Mouse (Mus musculus) midbrain, postnatal 0 days (tissue): ENCODE measurements at regions not wholly inside any gene's neighbourhood (a gene's known extent, or its start where the extent isn't known, plus 50 kb on each side); places are given as distances from the start of the nearest gene placed in this dataset.

Source experiments
- ATAC-seq: fragments of 200-750 bp; cut with Nextera tagmentation; 2 replicates; pipeline ENCODE4 v1.8.0; 2017; ENCODE audit warnings: moderate number of reproducible peaks, mild to moderate bottlenecking, moderate TSS enrichment, moderate library complexity; ENCODE audit not compliant: low FRiP score
- DNase-seq: peaks from one replicate; pipeline ENCODE4 v3.0.0-alpha.2; 2015; ENCODE audit warnings: low spot score
- H3K27ac ChIP-seq: fragments of 300-500 bp; sonication (generic); 2 replicates; pipeline ENCODE4 v1.5.1; 2014; ENCODE audit warnings: low read depth, mild to moderate bottlenecking, low read length, mixed read lengths
- H3K27me3 ChIP-seq: fragments of 300-500 bp; sonication (generic); 2 replicates; pipeline ENCODE4 v1.6.1; 2014; ENCODE audit warnings: low read length, control low read depth, mixed read lengths; ENCODE audit not compliant: insufficient read depth
- H3K36me3 ChIP-seq: fragments of 300-500 bp; sonication (generic); 2 replicates; pipeline ENCODE4 v1.6.1; 2014; ENCODE audit warnings: low read length, control low read depth, mixed read lengths; ENCODE audit not compliant: insufficient read depth
- H3K4me1 ChIP-seq: fragments of 300-500 bp; sonication (generic); 2 replicates; pipeline ENCODE4 v1.6.1; 2014; ENCODE audit warnings: mild to moderate bottlenecking, control low read depth, antibody characterized with exemption, low read length, mixed read lengths; ENCODE audit not compliant: insufficient read depth
- H3K4me2 ChIP-seq: fragments of 300-500 bp; sonication (generic); 2 replicates; pipeline ENCODE4 v1.6.1; 2014; ENCODE audit warnings: low read depth, mild to moderate bottlenecking, low read length, mixed read lengths; ENCODE audit not compliant: poor library complexity, severe bottlenecking
- H3K4me3 ChIP-seq: fragments of 300-500 bp; sonication (generic); 2 replicates; pipeline ENCODE4 v1.5.1; 2014; ENCODE audit warnings: low read depth, mild to moderate bottlenecking, low read length, moderate library complexity
- H3K9ac ChIP-seq: fragments of 300-500 bp; sonication (generic); replicated peaks from 2 replicates; pipeline ENCODE4 v1.6.1; 2014; ENCODE audit warnings: mild to moderate bottlenecking, low read length, moderate library complexity, mixed read lengths; ENCODE audit not compliant: poor library complexity, severe bottlenecking
- H3K9me3 ChIP-seq: fragments of 300-500 bp; sonication (generic); 2 replicates; pipeline ENCODE4 v1.6.1; 2016; ENCODE audit warnings: low read length, control low read depth
- CTCF ChIP-seq: IDR thresholded peaks from 2 replicates; pipeline ENCODE4 v1.5.1; 2016; ENCODE audit warnings: antibody characterized with exemption, mild to moderate bottlenecking
- WGBS: fragments of 180-500 bp; shearing (Covaris S2); extraction: QIAGEN DNeasy Blood & Tissue Kit; methylation state at CpG from one replicate; pipeline ENCODE4 v1.1.7; 2014; 5-methylcytosine and 5-hydroxymethylcytosine counted together

DNA sequence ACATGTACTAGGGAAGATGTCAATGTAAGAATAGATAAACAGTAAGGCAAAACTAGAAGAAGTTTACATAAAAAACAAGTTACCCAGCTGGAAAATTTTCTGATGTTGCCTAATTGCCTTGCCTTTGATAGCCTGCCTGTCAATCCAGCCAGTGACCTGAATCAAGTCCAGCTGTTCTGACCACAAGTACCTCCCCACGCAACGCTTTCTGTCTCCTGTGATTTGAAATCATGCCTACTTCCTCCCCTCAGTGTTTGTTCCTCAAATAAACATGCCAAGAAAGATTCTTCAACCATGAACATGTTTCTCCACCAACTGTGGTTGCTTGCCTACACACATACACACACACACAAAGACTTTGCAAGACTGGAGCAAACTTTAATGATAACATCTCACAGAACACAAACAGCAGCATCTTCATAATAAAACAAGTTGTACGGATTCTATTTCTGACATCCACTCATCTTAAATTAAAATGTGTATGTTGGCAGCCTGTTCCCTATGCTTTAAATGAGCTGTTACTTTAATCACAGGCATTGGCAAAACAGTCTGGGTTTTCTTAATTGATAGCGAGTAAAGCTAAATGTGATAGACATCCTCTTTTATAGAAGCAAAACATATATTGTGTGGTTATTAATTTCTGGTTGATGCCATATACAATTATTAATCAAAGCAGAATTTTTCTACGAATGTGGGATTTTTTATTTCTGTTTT, 312.0 kb upstream of the Zc3h15 start:
- 64% methylated on average over 5 of the region's 5 CpGs for WGBS
- Histone ChIP-seq H3K27ac (no peak overlapping the region), H3K9ac (no peak overlapping the region), H3K27me3 (no peaks in the 10 kb centered on the region), H3K4me3 (no peak overlapping the region), H3K4me2 (no peak overlapping the region), H3K9me3 (no peaks in the 10 kb centered on the region), H3K36me3 (no peaks in the 10 kb centered on the region), H3K4me1 (no peaks in the 10 kb centered on the region)
- ATAC-seq (no peak), DNase-seq (no peak)
- no peak for TF ChIP-seq CTCF

DNA sequence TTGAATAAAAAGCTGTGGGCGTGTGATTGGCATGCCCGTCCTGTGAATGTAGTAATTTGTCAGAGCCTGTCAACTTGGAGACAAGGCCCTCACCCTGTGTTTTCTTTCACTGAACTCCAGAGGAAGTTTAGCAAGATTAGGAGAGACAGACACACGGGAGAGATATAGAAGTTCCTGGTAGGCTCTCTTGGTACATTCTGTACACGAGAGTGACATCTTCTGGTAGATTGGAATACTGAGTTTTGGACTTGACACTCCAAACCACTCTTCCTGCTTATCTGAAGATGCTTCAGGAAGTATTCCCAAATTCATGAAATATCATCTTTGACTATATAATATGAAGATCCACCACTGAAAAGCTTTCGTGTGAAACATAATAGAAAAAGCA, 311.5 kb upstream of the Zc3h15 start:
- DNase-seq: peak; percentile 78
- no peak for ATAC-seq
- Histone ChIP-seq H3K27me3 (no peaks in the 10 kb centered on the region), H3K36me3 (no peaks in the 10 kb centered on the region), H3K27ac (no peak overlapping the region), H3K4me2 (no peak overlapping the region), H3K4me1 (no peaks in the 10 kb centered on the region), H3K4me3 (no peak overlapping the region), H3K9ac (no peak overlapping the region), H3K9me3 (no peaks in the 10 kb centered on the region)
- peak; percentile 84 for TF ChIP-seq CTCF
- 36% methylated on average over 5 of the region's 5 CpGs for WGBS

DNA sequence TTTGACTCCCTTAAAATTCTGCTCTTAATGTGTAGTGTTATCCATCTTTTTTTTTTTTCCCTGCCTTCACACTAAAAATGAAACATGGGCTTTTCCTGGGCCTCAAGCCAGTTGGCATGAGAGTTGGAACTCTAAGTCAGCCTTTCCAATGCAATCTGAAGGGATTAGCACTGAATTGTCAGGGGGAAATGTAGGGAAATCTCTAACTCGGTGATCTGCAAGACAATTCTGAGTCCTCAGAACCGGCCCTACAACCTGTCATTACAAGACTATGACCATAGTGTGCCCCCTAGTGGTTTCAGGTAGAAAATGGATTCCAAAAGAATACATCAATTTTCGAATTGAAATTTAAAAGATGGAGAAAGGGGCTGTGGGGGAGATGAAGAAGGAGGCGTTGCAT, 306.9 kb upstream of the Zc3h15 start:
- no peak for ATAC-seq
- DNase-seq: peak; percentile 77
- Histone ChIP-seq H3K27ac (no peak overlapping the region), H3K4me1 (no peaks in the 10 kb centered on the region), H3K36me3 (no peaks in the 10 kb centered on the region), H3K4me2 (no peak overlapping the region), H3K4me3 (no peak overlapping the region), H3K9me3 (no peaks in the 10 kb centered on the region), H3K27me3 (no peaks in the 10 kb centered on the region), H3K9ac (no peak overlapping the region)
- 29% methylated on average over 4 of the region's 4 CpGs for WGBS
- peak; percentile 60 for TF ChIP-seq CTCF

DNA sequence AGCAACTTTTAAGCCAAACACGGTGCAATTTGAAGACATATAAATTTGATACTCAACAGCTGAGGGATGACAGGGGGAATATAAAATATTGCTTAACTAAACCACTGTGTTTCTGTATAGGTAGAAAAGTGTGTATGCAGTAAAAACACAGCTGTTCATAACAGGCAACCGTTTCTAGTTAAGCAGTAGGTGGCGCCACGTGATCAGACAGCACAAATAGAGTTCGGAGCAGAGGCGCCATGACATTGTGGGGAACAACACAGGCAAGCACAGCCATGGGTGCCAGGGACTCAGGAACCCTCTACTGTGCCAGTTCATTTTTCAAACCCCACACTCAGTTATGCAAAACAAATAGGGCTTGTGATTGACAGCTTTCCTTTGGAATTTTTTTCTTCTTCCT, 304.1 kb upstream of the Zc3h15 start:
- WGBS: 88% methylated on average over 6 of the region's 6 CpGs
- H3K27ac ChIP-seq: no peak overlapping the region
- DNase-seq (no peak), ATAC-seq (no peak)
- peak; percentile 40 for TF ChIP-seq CTCF
- no peak overlapping the region for H3K4me2 ChIP-seq
- no peaks in the 10 kb centered on the region for H3K4me1 ChIP-seq
- no peak overlapping the region for H3K4me3 ChIP-seq
- H3K9me3 ChIP-seq: no peaks in the 10 kb centered on the region
- no peaks in the 10 kb centered on the region for H3K36me3 ChIP-seq
- no peak overlapping the region for H3K9ac ChIP-seq
- H3K27me3 ChIP-seq: no peaks in the 10 kb centered on the region
